Mouse (Mus musculus) thymus, adult 2 months (tissue): ENCODE data around the gene Rab44. TPM values are rescaled to one million over a fixed set of nuclear protein-coding genes. Genes with fewer than 3 reads are reported as not detected.

ENCODE experiments used
- DNase-seq: peaks from one replicate; pipeline ENCODE4 v3.0.0; 2021
- H3K27ac ChIP-seq: fragments of 200-500 bp; 2 replicates; pipeline ENCODE4 v1.5.1; 2012; ENCODE audit warnings: low read length, control low read depth; ENCODE audit not compliant: control insufficient read depth, insufficient read depth
- H3K27me3 ChIP-seq: fragments of 200-500 bp; 2 replicates; pipeline ENCODE4 v1.6.1; 2012; ENCODE audit warnings: mild to moderate bottlenecking, low read length, moderate library complexity, mixed read lengths; ENCODE audit not compliant: control insufficient read depth, insufficient read depth
- H3K36me3 ChIP-seq: fragments of 200-500 bp; 2 replicates; pipeline ENCODE4 v1.6.1; 2012; ENCODE audit warnings: mild to moderate bottlenecking, low read length, moderate library complexity; ENCODE audit not compliant: control insufficient read depth, insufficient read depth
- H3K4me1 ChIP-seq: fragments of 200-500 bp; replicated peaks from 2 replicates; pipeline ENCODE4 v1.6.1; 2012; ENCODE audit warnings: low read length; ENCODE audit not compliant: control insufficient read depth, insufficient read depth
- H3K4me3 ChIP-seq: fragments of 200-500 bp; 2 replicates; pipeline ENCODE4 v1.5.1; 2012; ENCODE audit warnings: mild to moderate bottlenecking, low read length, control low read depth, moderate library complexity; ENCODE audit not compliant: control insufficient read depth, insufficient read depth
- CTCF ChIP-seq: fragments of 200-500 bp; IDR thresholded peaks from 2 replicates; pipeline ENCODE4 v1.5.1; 2012; ENCODE audit warnings: mild to moderate bottlenecking, control low read depth, low read length, moderate library complexity, borderline replicate concordance; ENCODE audit not compliant: control insufficient read depth, poor library complexity, insufficient read depth; ENCODE audit errors: extremely low read depth
- POLR2A ChIP-seq: fragments of 200-500 bp; IDR thresholded peaks from 2 replicates; pipeline ENCODE4 v1.6.1; 2012; ENCODE audit warnings: mild to moderate bottlenecking, low read length, control low read depth, moderate library complexity; ENCODE audit not compliant: control insufficient read depth, poor library complexity, insufficient read depth; ENCODE audit errors: extremely low read depth
- WGBS: fragments of 180-500 bp; shearing (Covaris S2); methylation state at CpG from one replicate; pipeline ENCODE4 v1.1.7; 2018; 5-methylcytosine and 5-hydroxymethylcytosine counted together
- polyA plus RNA-seq: library from polyadenylated mRNA; depleted of rRNA; stranded (reverse); fragments of >200 nt; gene quantifications from 2 replicates; pipeline ENCODE4 v1.2.3, GENCODE M21; 2012

The Rab44 gene
- polyA plus RNA-seq, 1 experiment, result 8.9 TPM

GRCm38 (mm10) chr17:29094310-29095181, 19.4 kb upstream of the Rab44 start:
- WGBS, result under 1% methylated on average over 70 of the region's 71 CpGs
- TF ChIP-seq CTCF, result 0 out of 2 replicates have a peak, but pooled peaks have one; percentile 21
- TF ChIP-seq POLR2A, result no peak
- DNase-seq, result peak; percentile 31
- Histone ChIP-seq H3K4me3 (peak overlapping the region; percentile 69), H3K36me3 (no peaks in the 10 kb centered on the region), H3K27me3 (peaks cover 10% of the 10 kb centered on the region; the same call in 1 of the 2 replicates), H3K27ac (no peak overlapping the region), H3K4me1 (peaks cover 28% of the 10 kb centered on the region)

GRCm38 (mm10) chr17:29095201-29095733, 18.7 kb upstream of the Rab44 start:
- H3K36me3 ChIP-seq, result no peaks in the 10 kb centered on the region
- peak; percentile 95 for DNase-seq
- peaks cover 10% of the 10 kb centered on the region; the same call in 1 of the 2 replicates for H3K27me3 ChIP-seq
- no peak overlapping the region for H3K27ac ChIP-seq
- H3K4me3 ChIP-seq, result peak overlapping the region; percentile 69
- TF ChIP-seq CTCF (peak; percentile 98), POLR2A (no peak)
- 0% methylated on average over 44 of the region's 44 CpGs for WGBS
- H3K4me1 ChIP-seq, result peaks cover 28% of the 10 kb centered on the region

GRCm38 (mm10) chr17:29096245-29096644, 17.7 kb upstream of the Rab44 start:
- no peaks in the 10 kb centered on the region for H3K36me3 ChIP-seq
- no peak for DNase-seq
- H3K27me3 ChIP-seq, result peaks cover 10% of the 10 kb centered on the region; the same call in 1 of the 2 replicates
- no peak overlapping the region for H3K4me3 ChIP-seq
- no peak for TF ChIP-seq POLR2A
- WGBS, result 98% methylated on average over 6 of the region's 6 CpGs
- no peak overlapping the region for H3K27ac ChIP-seq
- H3K4me1 ChIP-seq, result peaks cover 28% of the 10 kb centered on the region

GRCm38 (mm10) chr17:29096851-29097561, 16.9 kb upstream of the Rab44 start:
- no peak for DNase-seq
- no peaks in the 10 kb centered on the region for H3K36me3 ChIP-seq
- H3K27ac ChIP-seq, result no peak overlapping the region
- H3K27me3 ChIP-seq, result peaks cover 10% of the 10 kb centered on the region; the same call in 1 of the 2 replicates
- H3K4me1 ChIP-seq, result peaks cover 28% of the 10 kb centered on the region
- TF ChIP-seq POLR2A (no peak), CTCF (no peak)
- no peak overlapping the region for H3K4me3 ChIP-seq
- 33% methylated on average over 7 of the region's 7 CpGs for WGBS

GRCm38 (mm10) chr17:29098291-29098690, 15.7 kb upstream of the Rab44 start:
- Histone ChIP-seq H3K27ac (no peak overlapping the region), H3K36me3 (no peaks in the 10 kb centered on the region), H3K27me3 (peaks cover 10% of the 10 kb centered on the region; the same call in 1 of the 2 replicates), H3K4me3 (no peak overlapping the region), H3K4me1 (peaks cover 28% of the 10 kb centered on the region)
- TF ChIP-seq CTCF, result no peak
- TF ChIP-seq POLR2A, result no peak
- WGBS, result 97% methylated on average over 22 of the region's 24 CpGs
- DNase-seq, result no peak

GRCm38 (mm10) chr17:29099076-29099475, 14.9 kb upstream of the Rab44 start:
- H3K27me3 ChIP-seq, result peaks cover 6% of the 10 kb centered on the region; the same call in 1 of the 2 replicates

More at GRCm38 (mm10) chr17:29099076-29099475, 14.9 kb upstream of the Rab44 start:
- WGBS, result 55% methylated on average over 8 of the region's 8 CpGs
- H3K4me1 ChIP-seq, result peaks cover 22% of the 10 kb centered on the region
- no peaks in the 10 kb centered on the region for H3K36me3 ChIP-seq
- H3K27ac ChIP-seq, result no peak overlapping the region
- TF ChIP-seq POLR2A, result no peak
- no peak for TF ChIP-seq CTCF
- no peak overlapping the region for H3K4me3 ChIP-seq
- DNase-seq, result no peak
